Mouse (Mus musculus) liver, embryonic 11.5 days (tissue): ENCODE measurements around the gene Mogs. TPM values are rescaled to one million over a fixed set of nuclear protein-coding genes. Genes with fewer than 3 reads are reported as not detected.
A peak's percentile ranks its signal among the peaks of the same experiment; 100 is the strongest.

Experiments used
- ATAC-seq: fragments of 200-750 bp; cut with Nextera tagmentation; replicated peaks from 2 replicates; pipeline ENCODE4 v1.8.0; 2017; ENCODE audit warnings: moderate number of reproducible peaks, mild to moderate bottlenecking, moderate TSS enrichment, moderate library complexity; ENCODE audit not compliant: low FRiP score
- DNase-seq: peaks from one replicate; pipeline ENCODE4 v3.0.0-alpha.2; 2017; ENCODE audit warnings: low spot score
- H3K27ac ChIP-seq: fragments of 300-500 bp; sonication (generic); 2 replicates; pipeline ENCODE4 v1.5.1; 2014; ENCODE audit warnings: mild to moderate bottlenecking, low read depth, low read length, control low read depth
- H3K27me3 ChIP-seq: fragments of 300-500 bp; sonication (generic); replicated peaks from 2 replicates; pipeline ENCODE4 v1.6.1; 2014; ENCODE audit warnings: low read length, mixed read lengths; ENCODE audit not compliant: control insufficient read depth, insufficient read depth
- H3K36me3 ChIP-seq: fragments of 300-500 bp; sonication (generic); 2 replicates; pipeline ENCODE4 v1.6.1; 2014; ENCODE audit warnings: mild to moderate bottlenecking, low read length, moderate library complexity, mixed read lengths; ENCODE audit not compliant: control insufficient read depth, insufficient read depth
- H3K4me1 ChIP-seq: fragments of 300-500 bp; sonication (generic); replicated peaks from 2 replicates; pipeline ENCODE4 v1.6.1; 2014; ENCODE audit warnings: low read length, mixed read lengths; ENCODE audit not compliant: control insufficient read depth, insufficient read depth
- H3K4me2 ChIP-seq: fragments of 300-500 bp; sonication (generic); 2 replicates; pipeline ENCODE4 v1.6.1; 2014; ENCODE audit warnings: mild to moderate bottlenecking, control low read depth, moderate library complexity
- H3K4me3 ChIP-seq: fragments of 300-500 bp; sonication (generic); 2 replicates; pipeline ENCODE4 v1.5.1; 2014; ENCODE audit warnings: low read depth, low read length, control low read depth
- H3K9ac ChIP-seq: fragments of 300-500 bp; sonication (generic); 2 replicates; pipeline ENCODE4 v1.6.1; 2014; ENCODE audit warnings: low read depth, low read length, control low read depth
- H3K9me3 ChIP-seq: fragments of 300-500 bp; sonication (generic); 2 replicates; pipeline ENCODE4 v1.6.1; 2016; ENCODE audit warnings: low read length, inconsistent platforms, mixed read lengths; ENCODE audit not compliant: control insufficient read depth
- WGBS: fragments of 180-500 bp; shearing (Covaris S2); extraction: QIAGEN DNeasy Blood & Tissue Kit; methylation state at CpG from one replicate; pipeline ENCODE4 v1.1.7; 2014; 5-methylcytosine and 5-hydroxymethylcytosine counted together
- polyA plus RNA-seq: library from polyadenylated mRNA; unstranded; fragments of >200 nt; fragmentation: Nextera tagmentation; extraction: Ambion mirVana; gene quantifications from 2 replicates; pipeline ENCODE4 v1.2.1, GENCODE M21; 2014

Gene Mogs
- polyA plus RNA-seq, 1 experiment from 2014 or later, result 88.9 TPM

GRCm38 (mm10) chr6:83117616-83118015 is 2.3 kb downstream of the Mogs start:
- peaks cover 40% of the 10 kb centered on the region for H3K4me1 ChIP-seq
- H3K9ac ChIP-seq, result no peak overlapping the region
- ATAC-seq, result no peak

GRCm38 (mm10) chr6:83118369-83118768 is 3.1 kb downstream of the Mogs start:
- H3K27ac ChIP-seq, result no peak overlapping the region
- H3K4me1 ChIP-seq, result peaks cover 46% of the 10 kb centered on the region

More at GRCm38 (mm10) chr6:83117616-83118015, 2.3 kb downstream of the Mogs start:
- no peak overlapping the region for H3K4me3 ChIP-seq
- 94% methylated on average over 13 of the region's 13 CpGs for WGBS
- no peaks in the 10 kb centered on the region for H3K9me3 ChIP-seq
- no peaks in the 10 kb centered on the region for H3K27me3 ChIP-seq
- peaks cover 19% of the 10 kb centered on the region; the same call in 1 of the 2 replicates for H3K36me3 ChIP-seq
- no peak overlapping the region for H3K27ac ChIP-seq
- no peak overlapping the region for H3K4me2 ChIP-seq
- no peak for DNase-seq

GRCm38 (mm10) chr6:83118825-83119733 is 3.8 kb downstream of the Mogs start:
- Histone ChIP-seq H3K4me1 (peaks cover 45% of the 10 kb centered on the region), H3K27me3 (no peaks in the 10 kb centered on the region), H3K4me3 (peak overlapping the region; percentile 85), H3K36me3 (peaks cover 21% of the 10 kb centered on the region; the same call in 1 of the 2 replicates), H3K9ac (peak overlapping the region; percentile 26; the same call in 1 of the 2 replicates), H3K27ac (peak overlapping the region; percentile 34), H3K4me2 (peak overlapping the region; percentile 100), H3K9me3 (no peaks in the 10 kb centered on the region)
- ATAC-seq (no peak), DNase-seq (no peak)
- 67% methylated on average over 14 of the region's 14 CpGs for WGBS

More at GRCm38 (mm10) chr6:83118369-83118768, 3.1 kb downstream of the Mogs start:
- Histone ChIP-seq H3K27me3 (no peaks in the 10 kb centered on the region), H3K36me3 (peaks cover 21% of the 10 kb centered on the region; the same call in 1 of the 2 replicates), H3K4me3 (no peak overlapping the region), H3K4me2 (no peak overlapping the region), H3K9me3 (no peaks in the 10 kb centered on the region), H3K9ac (no peak overlapping the region)
- ATAC-seq, result no peak
- DNase-seq, result no peak
- 84% methylated on average over 11 of the region's 11 CpGs for WGBS

GRCm38 (mm10) chr6:83119734-83120051 is 4.4 kb downstream of the Mogs start:
- Histone ChIP-seq H3K4me1 (peaks cover 44% of the 10 kb centered on the region), H3K27me3 (no peaks in the 10 kb centered on the region), H3K4me3 (peak overlapping the region; percentile 85), H3K27ac (peak overlapping the region; percentile 34), H3K36me3 (peaks cover 21% of the 10 kb centered on the region; the same call in 1 of the 2 replicates), H3K4me2 (peak overlapping the region; percentile 100), H3K9me3 (no peaks in the 10 kb centered on the region), H3K9ac (peak overlapping the region; percentile 78)
- DNase-seq (no peak), ATAC-seq (no peak)
- 77% methylated on average over 7 of the region's 7 CpGs for WGBS

- peak within 1 kb of the TSS; percentile 97 for H3K27ac ChIP-seq
- DNase-seq, result peak; percentile 88
- WGBS, result under 1% methylated on average over 38 of the region's 38 CpGs
- peak within 1 kb of the TSS; percentile 85 for H3K4me3 ChIP-seq
- H3K4me1 ChIP-seq, result peaks cover 42% of the 10 kb centered on the region
- H3K36me3 ChIP-seq, result peaks cover 21% of the 10 kb centered on the region; the same call in 1 of the 2 replicates
- no peaks in the 10 kb centered on the region for H3K9me3 ChIP-seq
- peak within 1 kb of the TSS; percentile 100 for H3K4me2 ChIP-seq
- peak; percentile 91 for ATAC-seq
- H3K9ac ChIP-seq, result peak within 1 kb of the TSS; percentile 88
- H3K27me3 ChIP-seq, result no peaks in the 10 kb centered on the region
These were observed 5.9 kb downstream of the Mogs start, which contains the start of gene Wbp1 for GRCm38 (mm10) chr6:83120930-83121862. Gene Wbp1, minus strand, starts transcription at chr6:83121559.

- H3K4me2 ChIP-seq, result peak overlapping the region; percentile 100
- H3K9me3 ChIP-seq, result no peaks in the 10 kb centered on the region
- ATAC-seq (peak; percentile 29; the same call in 1 of the 2 replicates), DNase-seq (peak; percentile 56)
- H3K4me3 ChIP-seq, result peak overlapping the region; percentile 85
- H3K36me3 ChIP-seq, result peaks cover 17% of the 10 kb centered on the region; the same call in 1 of the 2 replicates
- no peaks in the 10 kb centered on the region for H3K27me3 ChIP-seq
- peaks cover 33% of the 10 kb centered on the region for H3K4me1 ChIP-seq
- WGBS, result 2% methylated on average over 52 of the region's 52 CpGs
- peak overlapping the region; percentile 97 for H3K27ac ChIP-seq
- peak overlapping the region; percentile 88 for H3K9ac ChIP-seq
These were observed 6.8 kb downstream of the Mogs start for GRCm38 (mm10) chr6:83121863-83122710.

GRCm38 (mm10) chr6:83122961-83123360 is 7.7 kb downstream of the Mogs start:
- H3K9ac ChIP-seq, result peak overlapping the region; percentile 88; the same call in 1 of the 2 replicates
- peak overlapping the region; percentile 85 for H3K4me3 ChIP-seq
- ATAC-seq (no peak), DNase-seq (no peak)
- peaks cover 32% of the 10 kb centered on the region for H3K4me1 ChIP-seq
- no peaks in the 10 kb centered on the region for H3K27me3 ChIP-seq
- H3K4me2 ChIP-seq, result peak overlapping the region; percentile 100
- 89% methylated on average over 5 of the region's 5 CpGs for WGBS
- H3K36me3 ChIP-seq, result peaks cover 13% of the 10 kb centered on the region; the same call in 1 of the 2 replicates
- H3K9me3 ChIP-seq, result no peaks in the 10 kb centered on the region
- no peak overlapping the region for H3K27ac ChIP-seq
